Mouse (Mus musculus) brain, embryonic 14.5 days (tissue): ENCODE data around the gene Nfkbiz. TPM values are rescaled to one million over a fixed set of nuclear protein-coding genes. Genes with fewer than 3 reads are reported as not detected.
"Not testable (repeated sequence)": the region's sequence is repeated elsewhere in the genome, so short reads cannot be mapped to it uniquely, and the experiment has no call there.

Experiments
- DNase-seq: peaks from one replicate; pipeline ENCODE4 v3.0.0-alpha.2; 2011; ENCODE audit warnings: low read depth
- CTCF ChIP-seq: fragments of 200-500 bp; IDR thresholded peaks from 2 replicates; pipeline ENCODE4 v1.5.1; 2012; ENCODE audit warnings: inconsistent platforms, mild to moderate bottlenecking, moderate library complexity, borderline replicate concordance; ENCODE audit not compliant: insufficient read depth, insufficient read length; ENCODE audit errors: extremely low read depth
- POLR2A ChIP-seq: fragments of 200-500 bp; IDR thresholded peaks from 2 replicates; pipeline ENCODE4 v1.6.1; 2012; ENCODE audit warnings: mild to moderate bottlenecking, inconsistent platforms, borderline replicate concordance; ENCODE audit not compliant: poor library complexity, insufficient read depth, insufficient read length, severe bottlenecking; ENCODE audit errors: extremely low read depth
- polyA plus RNA-seq: library from polyadenylated mRNA; depleted of rRNA; stranded (reverse); fragments of >200 nt; gene quantifications from 2 replicates; pipeline ENCODE4 v1.2.3, GENCODE M21; 2012

The Nfkbiz gene
- polyA plus RNA-seq, 1 experiment = 2.5 TPM

- DNase-seq = no peak
- TF ChIP-seq CTCF (no peak), POLR2A (no peak)
These were observed 11.8 kb upstream of the Nfkbiz start for GRCm38 (mm10) chr16:55850485-55850884.

GRCm38 (mm10) chr16:55847679-55848078 lies 9.0 kb upstream of the Nfkbiz start:
- DNase-seq = no peak
- TF ChIP-seq POLR2A (no peak), CTCF (no peak)

GRCm38 (mm10) chr16:55844847-55845246 lies 6.1 kb upstream of the Nfkbiz start:
- TF ChIP-seq POLR2A (no peak), CTCF (no peak)
- no peak for DNase-seq

GRCm38 (mm10) chr16:55843919-55844318 lies 5.2 kb upstream of the Nfkbiz start:
- no peak for TF ChIP-seq POLR2A
- TF ChIP-seq CTCF = no peak
- no peak for DNase-seq

- TF ChIP-seq POLR2A (no peak), CTCF (no peak)
- DNase-seq = no peak
These were observed 4.4 kb upstream of the Nfkbiz start for GRCm38 (mm10) chr16:55843134-55843533.

- no peak for TF ChIP-seq CTCF
- no peak for TF ChIP-seq POLR2A
- no peak for DNase-seq
These were observed 2.8 kb upstream of the Nfkbiz start for GRCm38 (mm10) chr16:55841506-55841905.

GRCm38 (mm10) chr16:55838129-55838509 lies 580 bp downstream of the Nfkbiz start:
- DNase-seq = no peak
- TF ChIP-seq CTCF (no peak), POLR2A (no peak)

GRCm38 (mm10) chr16:55837653-55838052 lies 1.0 kb downstream of the Nfkbiz start:
- not testable (repeated sequence) for DNase-seq

- TF ChIP-seq POLR2A (no peak), CTCF (no peak)
- no peak for DNase-seq
These were observed 1.5 kb downstream of the Nfkbiz start for GRCm38 (mm10) chr16:55837168-55837567.

GRCm38 (mm10) chr16:55835798-55836197 lies 2.9 kb downstream of the Nfkbiz start:
- TF ChIP-seq CTCF (no peak), POLR2A (no peak)
- no peak for DNase-seq

GRCm38 (mm10) chr16:55832617-55833016 lies 6.1 kb downstream of the Nfkbiz start:
- TF ChIP-seq CTCF = no peak
- no peak for TF ChIP-seq POLR2A

GRCm38 (mm10) chr16:55832040-55832439 lies 6.7 kb downstream of the Nfkbiz start:
- no peak for DNase-seq
- no peak for TF ChIP-seq POLR2A
- no peak for TF ChIP-seq CTCF

More at GRCm38 (mm10) chr16:55832617-55833016, 6.1 kb downstream of the Nfkbiz start:
- DNase-seq = peak; percentile 32

- DNase-seq = no peak
- no peak for TF ChIP-seq CTCF
- no peak for TF ChIP-seq POLR2A
These were observed 7.2 kb downstream of the Nfkbiz start for GRCm38 (mm10) chr16:55831451-55831850.
